Mouse (Mus musculus): ENCODE data around the gene Ddx39b. TPM values are rescaled to one million over a fixed set of nuclear protein-coding genes. Genes with fewer than 3 reads are reported as not detected.

Gene Ddx39b
- polyA plus RNA-seq, 1 experiment: 194 TPM

GRCm38 (mm10) chr17:35219601-35220041 lies 21.9 kb upstream of the Ddx39b start:
- WGBS: 60% methylated on average over 6 of the region's 6 CpGs
- H3K4me1 ChIP-seq (ENCODE audit: control insufficient read depth, insufficient read depth, insufficient read length, low read length): peaks cover 18% of the 10 kb centered on the region
- TF ChIP-seq CTCF (IDR thresholded peaks at IDR 0.05; ENCODE audit: extremely low read depth, insufficient read length, insufficient replicate concordance, low read depth, low read length): no peak
- no peak for TF ChIP-seq POLR2A (IDR thresholded peaks at IDR 0.05; ENCODE audit: low read depth, low read length)
- no peak overlapping the region for H3K4me3 ChIP-seq (ENCODE audit: low read depth, low read length)
- H3K27ac ChIP-seq (ENCODE audit: insufficient read depth, low read depth, low read length): 0 out of 2 replicates have a peak overlapping the region, but pooled peaks have one; percentile 6
- H3K27me3 ChIP-seq (ENCODE audit: control insufficient read depth, insufficient read depth, low read length): no peaks in the 10 kb centered on the region
- peaks cover 12% of the 10 kb centered on the region for H3K36me3 ChIP-seq (ENCODE audit: control insufficient read depth, insufficient read depth, low read length)

DNA sequence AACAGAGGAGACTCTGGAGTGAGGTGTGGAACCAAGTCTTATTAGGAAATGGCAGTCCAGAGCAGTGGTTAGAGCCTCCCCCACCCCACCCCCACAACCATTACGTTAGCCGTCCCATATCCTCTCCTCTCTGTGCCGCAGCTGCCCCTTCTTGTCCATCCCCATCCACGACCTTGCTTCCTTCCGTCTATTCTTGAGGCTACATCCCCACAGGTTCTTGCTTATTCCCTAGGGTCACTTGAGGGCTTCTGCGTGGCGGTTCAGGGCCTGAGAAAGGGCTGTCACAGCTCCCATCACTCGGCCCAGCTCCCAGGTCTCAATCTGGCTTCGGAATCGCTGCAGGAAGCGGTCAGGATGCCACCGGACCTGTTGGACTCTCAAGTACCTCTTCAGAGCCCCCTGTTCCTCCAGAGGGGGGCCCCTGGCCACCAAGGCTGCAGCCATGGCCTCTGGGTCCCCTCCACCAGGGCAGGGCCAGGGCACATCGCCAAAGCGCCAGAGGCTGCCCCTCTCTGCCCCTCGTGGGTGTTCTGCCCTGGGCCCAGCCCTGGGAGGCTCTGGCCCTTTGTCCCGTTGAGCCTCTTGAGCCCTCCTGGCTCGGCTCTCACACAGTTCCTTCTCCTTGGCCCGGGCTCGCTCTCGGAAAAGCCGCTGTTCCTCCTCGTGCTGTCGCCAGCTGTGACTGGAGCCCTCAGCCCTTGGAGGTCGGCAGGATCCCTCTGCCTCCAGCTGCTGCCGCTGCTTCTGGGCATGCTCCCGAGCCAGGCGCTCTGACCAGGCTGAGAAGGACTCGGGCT lies 21.2 kb upstream of the Ddx39b start, which contains the start of gene Gm16181:
Gene Gm16181, plus strand, starts transcription at position 679 of the 797 bp plus-strand sequence.
- 70% methylated on average over 28 of the region's 28 CpGs for WGBS
- Histone ChIP-seq H3K4me1 (ENCODE audit: control insufficient read depth, insufficient read depth, insufficient read length, low read length) (peaks cover 18% of the 10 kb centered on the region), H3K4me3 (ENCODE audit: low read depth, low read length) (no peak within 1 kb of the TSS), H3K27me3 (ENCODE audit: control insufficient read depth, insufficient read depth, low read length) (no peaks in the 10 kb centered on the region), H3K36me3 (ENCODE audit: control insufficient read depth, insufficient read depth, low read length) (peaks cover 15% of the 10 kb centered on the region), H3K27ac (ENCODE audit: insufficient read depth, low read depth, low read length) (no peak within 1 kb of the TSS)
- no peak for TF ChIP-seq POLR2A (IDR thresholded peaks at IDR 0.05; ENCODE audit: low read depth, low read length)
- TF ChIP-seq CTCF (IDR thresholded peaks at IDR 0.05; ENCODE audit: extremely low read depth, insufficient read length, insufficient replicate concordance, low read depth, low read length): no peak

GRCm38 (mm10) chr17:35222299-35222698 lies 19.2 kb upstream of the Ddx39b start:
- no peaks in the 10 kb centered on the region for H3K27me3 ChIP-seq (ENCODE audit: control insufficient read depth, insufficient read depth, low read length)
- peaks cover 17% of the 10 kb centered on the region for H3K36me3 ChIP-seq (ENCODE audit: control insufficient read depth, insufficient read depth, low read length)
- H3K4me1 ChIP-seq (ENCODE audit: control insufficient read depth, insufficient read depth, insufficient read length, low read length): peaks cover 18% of the 10 kb centered on the region
- 64% methylated on average over 6 of the region's 6 CpGs for WGBS
- TF ChIP-seq CTCF (IDR thresholded peaks at IDR 0.05; ENCODE audit: extremely low read depth, insufficient read length, insufficient replicate concordance, low read depth, low read length) (no peak), POLR2A (IDR thresholded peaks at IDR 0.05; ENCODE audit: low read depth, low read length) (no peak)
- peak overlapping the region; percentile 7; the same call in 1 of the 2 replicates for H3K27ac ChIP-seq (ENCODE audit: insufficient read depth, low read depth, low read length)
- no peak overlapping the region for H3K4me3 ChIP-seq (ENCODE audit: low read depth, low read length)

DNA sequence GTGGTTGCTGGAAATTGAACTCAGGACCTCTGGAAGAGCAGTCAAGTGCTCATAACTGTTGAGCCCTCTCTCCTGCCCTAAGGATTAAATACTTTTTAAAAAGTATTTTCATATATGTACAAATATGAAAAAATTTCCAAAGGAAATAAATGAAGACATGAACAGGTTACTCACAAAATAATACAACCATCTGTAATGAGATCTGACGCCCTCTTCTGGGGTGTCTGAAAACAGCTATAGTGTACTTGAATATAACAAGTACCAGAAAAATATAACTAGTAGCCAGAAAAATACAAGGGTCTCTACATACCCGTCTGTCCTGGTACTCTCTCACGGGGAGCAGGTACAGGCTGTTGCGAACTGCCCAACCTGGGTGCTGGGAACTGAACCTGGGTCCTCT lies 16.9 kb upstream of the Ddx39b start:
- no peaks in the 10 kb centered on the region for H3K27me3 ChIP-seq (ENCODE audit: control insufficient read depth, insufficient read depth, low read length)
- H3K4me3 ChIP-seq (ENCODE audit: low read depth, low read length): no peak overlapping the region
- H3K36me3 ChIP-seq (ENCODE audit: control insufficient read depth, insufficient read depth, low read length): peaks cover 32% of the 10 kb centered on the region
- H3K4me1 ChIP-seq (ENCODE audit: control insufficient read depth, insufficient read depth, insufficient read length, low read length): peaks cover 13% of the 10 kb centered on the region
- 95% methylated on average over 4 of the region's 4 CpGs for WGBS
- no peak overlapping the region for H3K27ac ChIP-seq (ENCODE audit: insufficient read depth, low read depth, low read length)
- no peak for TF ChIP-seq POLR2A (IDR thresholded peaks at IDR 0.05; ENCODE audit: low read depth, low read length)
- no peak for TF ChIP-seq CTCF (IDR thresholded peaks at IDR 0.05; ENCODE audit: extremely low read depth, insufficient read length, insufficient replicate concordance, low read depth, low read length)

DNA sequence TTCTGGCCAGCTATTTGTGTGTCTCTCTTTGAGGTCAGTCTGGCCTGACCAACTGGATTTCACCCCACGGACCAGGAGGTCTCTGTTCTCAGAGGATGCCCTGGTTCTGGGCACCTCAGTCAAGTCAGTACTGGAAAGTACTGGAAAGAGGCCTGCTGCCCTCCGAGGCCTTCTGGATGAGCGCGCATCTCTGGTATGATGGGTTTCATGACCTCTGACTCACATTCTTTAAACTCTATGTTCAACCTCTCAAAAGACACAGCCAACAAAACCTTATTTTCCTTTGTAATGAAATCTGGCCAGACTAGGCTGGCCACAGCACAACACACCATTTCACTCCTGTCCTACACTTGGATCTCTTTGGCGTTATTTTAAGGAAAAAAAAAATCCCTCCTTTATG lies 16.1 kb upstream of the Ddx39b start:
- Histone ChIP-seq H3K4me3 (ENCODE audit: low read depth, low read length) (no peak overlapping the region), H3K27me3 (ENCODE audit: control insufficient read depth, insufficient read depth, low read length) (no peaks in the 10 kb centered on the region), H3K4me1 (ENCODE audit: control insufficient read depth, insufficient read depth, insufficient read length, low read length) (peaks cover 8% of the 10 kb centered on the region; the same call in 1 of the 2 replicates), H3K27ac (ENCODE audit: insufficient read depth, low read depth, low read length) (no peak overlapping the region), H3K36me3 (ENCODE audit: control insufficient read depth, insufficient read depth, low read length) (peaks cover 28% of the 10 kb centered on the region)
- 93% methylated on average over 5 of the region's 5 CpGs for WGBS
- TF ChIP-seq POLR2A (IDR thresholded peaks at IDR 0.05; ENCODE audit: low read depth, low read length) (no peak), CTCF (IDR thresholded peaks at IDR 0.05; ENCODE audit: extremely low read depth, insufficient read length, insufficient replicate concordance, low read depth, low read length) (no peak)

- Histone ChIP-seq H3K36me3 (ENCODE audit: control insufficient read depth, insufficient read depth, low read length) (peaks cover 34% of the 10 kb centered on the region), H3K27ac (ENCODE audit: insufficient read depth, low read depth, low read length) (no peak overlapping the region), H3K4me3 (ENCODE audit: low read depth, low read length) (no peak overlapping the region), H3K4me1 (ENCODE audit: control insufficient read depth, insufficient read depth, insufficient read length, low read length) (peaks cover 6% of the 10 kb centered on the region; the same call in 1 of the 2 replicates), H3K27me3 (ENCODE audit: control insufficient read depth, insufficient read depth, low read length) (no peaks in the 10 kb centered on the region)
- 74% methylated on average over 14 of the region's 14 CpGs for WGBS
- no peak for TF ChIP-seq CTCF (IDR thresholded peaks at IDR 0.05; ENCODE audit: extremely low read depth, insufficient read length, insufficient replicate concordance, low read depth, low read length)
- TF ChIP-seq POLR2A (IDR thresholded peaks at IDR 0.05; ENCODE audit: low read depth, low read length): no peak
These were observed 14.9 kb upstream of the Ddx39b start for GRCm38 (mm10) chr17:35226561-35227046.

DNA sequence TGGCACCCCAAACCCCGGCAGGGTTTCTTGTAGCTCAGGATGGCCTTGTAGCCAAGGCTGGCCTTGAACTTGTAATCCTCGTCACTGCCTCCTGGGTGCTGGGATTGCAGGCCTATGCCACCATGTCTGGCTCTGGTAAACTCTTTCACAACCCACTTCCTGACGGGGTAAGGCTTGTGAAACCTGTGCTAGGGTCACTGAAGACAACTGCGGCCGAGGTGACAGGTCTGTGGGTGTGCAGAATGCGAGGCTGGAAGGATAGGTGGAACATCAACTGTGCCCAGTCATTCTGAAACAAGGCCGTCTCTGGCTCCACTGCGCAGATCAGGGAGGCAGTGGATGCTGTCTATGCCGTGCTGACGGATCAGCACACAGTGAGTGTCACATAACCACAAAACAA lies 10.5 kb upstream of the Ddx39b start:
- Histone ChIP-seq H3K27ac (ENCODE audit: insufficient read depth, low read depth, low read length) (no peak overlapping the region; the same call in 1 of the 2 replicates), H3K27me3 (ENCODE audit: control insufficient read depth, insufficient read depth, low read length) (no peaks in the 10 kb centered on the region), H3K4me1 (ENCODE audit: control insufficient read depth, insufficient read depth, insufficient read length, low read length) (peaks cover 9% of the 10 kb centered on the region), H3K4me3 (ENCODE audit: low read depth, low read length) (no peak overlapping the region), H3K36me3 (ENCODE audit: control insufficient read depth, insufficient read depth, low read length) (peaks cover 27% of the 10 kb centered on the region)
- 85% methylated on average over 10 of the region's 10 CpGs for WGBS
- no peak for TF ChIP-seq CTCF (IDR thresholded peaks at IDR 0.05; ENCODE audit: extremely low read depth, insufficient read length, insufficient replicate concordance, low read depth, low read length)
- TF ChIP-seq POLR2A (IDR thresholded peaks at IDR 0.05; ENCODE audit: low read depth, low read length): no peak
